Mouse (Mus musculus) liver, adult 2 months (tissue): ENCODE measurements around the gene Zfp326.

ENCODE experiments used
- CTCF ChIP-seq: fragments of 200-500 bp; IDR thresholded peaks from 2 replicates; pipeline ENCODE4 v1.5.1; 2011; ENCODE audit warnings: low read depth, low read length, control low read depth
- POLR2A ChIP-seq: fragments of 200-500 bp; IDR thresholded peaks from 2 replicates; pipeline ENCODE4 v1.6.1; 2011; ENCODE audit warnings: low read length, control low read depth; ENCODE audit not compliant: insufficient read depth; ENCODE audit errors: extremely low read depth

DNA sequence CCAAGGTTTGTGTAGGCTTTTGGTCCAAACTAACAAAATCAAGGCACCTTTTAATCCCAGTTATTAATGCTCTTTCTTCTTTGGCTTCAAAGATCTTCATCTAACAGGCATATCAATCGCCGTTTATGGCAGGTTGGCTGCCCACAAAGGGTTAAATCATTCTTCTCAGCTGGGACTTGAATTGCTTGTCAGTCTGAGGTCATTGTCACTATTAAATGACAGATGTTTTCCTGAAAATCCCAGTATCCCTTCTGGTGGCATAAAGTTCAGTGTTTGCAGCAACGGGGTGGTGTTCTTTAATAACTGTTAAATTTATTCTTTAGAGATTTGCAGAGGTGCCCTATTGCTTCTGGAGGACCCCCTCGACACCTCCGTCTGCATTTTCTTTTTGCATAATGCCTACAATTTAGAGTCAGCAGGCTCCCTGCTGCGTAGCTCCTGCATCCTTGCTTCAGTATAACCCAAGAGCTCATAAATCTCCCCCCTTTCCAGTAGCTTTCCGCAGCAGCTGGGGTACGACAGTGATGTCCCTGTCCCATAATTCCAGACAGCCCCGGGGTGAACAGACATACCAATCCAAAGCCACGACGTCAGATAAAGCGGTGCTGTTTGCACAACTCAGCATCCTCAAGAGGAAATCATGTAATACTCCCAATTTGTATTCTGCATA is 46.6 kb downstream of the Zfp326 start:
- TF ChIP-seq POLR2A (no peak), CTCF (no peak)
